Mouse (Mus musculus) midbrain, postnatal 0 days (tissue): ENCODE results near the gene 9230112D13Rik. TPM values are rescaled to one million over a fixed set of nuclear protein-coding genes. Genes with fewer than 3 reads are reported as not detected.
A peak's percentile ranks its signal among the peaks of the same experiment; 100 is the strongest.

Experiments used
- ATAC-seq: fragments of 200-750 bp; cut with Nextera tagmentation; 2 replicates; pipeline ENCODE4 v1.8.0; 2017; ENCODE audit warnings: moderate number of reproducible peaks, mild to moderate bottlenecking, moderate TSS enrichment, moderate library complexity; ENCODE audit not compliant: low FRiP score
- DNase-seq: peaks from one replicate; pipeline ENCODE4 v3.0.0-alpha.2; 2015; ENCODE audit warnings: low spot score
- H3K27ac ChIP-seq: fragments of 300-500 bp; sonication (generic); 2 replicates; pipeline ENCODE4 v1.5.1; 2014; ENCODE audit warnings: low read depth, mild to moderate bottlenecking, low read length, mixed read lengths
- H3K27me3 ChIP-seq: fragments of 300-500 bp; sonication (generic); 2 replicates; pipeline ENCODE4 v1.6.1; 2014; ENCODE audit warnings: low read length, control low read depth, mixed read lengths; ENCODE audit not compliant: insufficient read depth
- H3K36me3 ChIP-seq: fragments of 300-500 bp; sonication (generic); 2 replicates; pipeline ENCODE4 v1.6.1; 2014; ENCODE audit warnings: low read length, control low read depth, mixed read lengths; ENCODE audit not compliant: insufficient read depth
- H3K4me1 ChIP-seq: fragments of 300-500 bp; sonication (generic); 2 replicates; pipeline ENCODE4 v1.6.1; 2014; ENCODE audit warnings: mild to moderate bottlenecking, control low read depth, antibody characterized with exemption, low read length, mixed read lengths; ENCODE audit not compliant: insufficient read depth
- H3K4me2 ChIP-seq: fragments of 300-500 bp; sonication (generic); 2 replicates; pipeline ENCODE4 v1.6.1; 2014; ENCODE audit warnings: low read depth, mild to moderate bottlenecking, low read length, mixed read lengths; ENCODE audit not compliant: poor library complexity, severe bottlenecking
- H3K4me3 ChIP-seq: fragments of 300-500 bp; sonication (generic); 2 replicates; pipeline ENCODE4 v1.5.1; 2014; ENCODE audit warnings: low read depth, mild to moderate bottlenecking, low read length, moderate library complexity
- H3K9ac ChIP-seq: fragments of 300-500 bp; sonication (generic); replicated peaks from 2 replicates; pipeline ENCODE4 v1.6.1; 2014; ENCODE audit warnings: mild to moderate bottlenecking, low read length, moderate library complexity, mixed read lengths; ENCODE audit not compliant: poor library complexity, severe bottlenecking
- H3K9me3 ChIP-seq: fragments of 300-500 bp; sonication (generic); 2 replicates; pipeline ENCODE4 v1.6.1; 2016; ENCODE audit warnings: low read length, control low read depth
- CTCF ChIP-seq: IDR thresholded peaks from 2 replicates; pipeline ENCODE4 v1.5.1; 2016; ENCODE audit warnings: antibody characterized with exemption, mild to moderate bottlenecking
- WGBS: fragments of 180-500 bp; shearing (Covaris S2); extraction: QIAGEN DNeasy Blood & Tissue Kit; methylation state at CpG from one replicate; pipeline ENCODE4 v1.1.7; 2014; 5-methylcytosine and 5-hydroxymethylcytosine counted together
- polyA plus RNA-seq: library from polyadenylated mRNA; unstranded; fragments of >200 nt; fragmentation: Nextera tagmentation; extraction: Ambion mirVana; gene quantifications from 2 replicates; pipeline ENCODE4 v1.2.1, GENCODE M21; 2015
- total RNA-seq: library from RNA; depleted of rRNA; stranded (reverse); fragments of >200 nt; gene quantifications from 2 replicates; pipeline ENCODE4 v1.2.3, GENCODE M21; 2014

9230112D13Rik gene
- total and polyA plus RNA-seq, 2 experiments from 2014 or later, result not detected

DNA sequence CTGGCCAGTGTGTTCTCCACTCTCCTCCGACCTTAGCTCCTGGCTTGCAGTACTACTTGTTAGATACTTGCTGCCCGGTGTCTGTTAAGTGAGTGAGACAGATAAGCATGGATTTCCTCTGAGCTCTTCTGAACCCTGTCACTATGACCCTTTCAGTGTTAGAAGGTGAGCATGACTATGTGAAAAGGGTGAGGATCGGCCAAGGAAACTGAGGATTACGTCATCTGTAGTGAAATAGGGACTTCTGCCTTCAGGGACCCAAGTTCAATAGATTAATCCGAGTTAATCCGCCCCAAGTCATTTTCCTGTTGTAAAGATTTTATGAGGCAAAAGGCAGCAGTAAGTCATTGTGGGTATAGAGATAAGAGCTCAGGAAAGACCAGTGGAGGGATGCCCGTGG is 17.3 kb downstream of the 9230112D13Rik start:
- DNase-seq (no peak), ATAC-seq (no peak)
- Histone ChIP-seq H3K9ac (no peak overlapping the region), H3K27me3 (0 out of 2 replicates have a peak, but pooled peaks cover 3% of the 10 kb centered on the region), H3K9me3 (no peaks in the 10 kb centered on the region), H3K4me1 (no peaks in the 10 kb centered on the region), H3K4me2 (no peak overlapping the region), H3K27ac (no peak overlapping the region), H3K4me3 (no peak overlapping the region), H3K36me3 (no peaks in the 10 kb centered on the region)
- WGBS, result 56% methylated on average over 7 of the region's 7 CpGs
- TF ChIP-seq CTCF, result no peak

DNA sequence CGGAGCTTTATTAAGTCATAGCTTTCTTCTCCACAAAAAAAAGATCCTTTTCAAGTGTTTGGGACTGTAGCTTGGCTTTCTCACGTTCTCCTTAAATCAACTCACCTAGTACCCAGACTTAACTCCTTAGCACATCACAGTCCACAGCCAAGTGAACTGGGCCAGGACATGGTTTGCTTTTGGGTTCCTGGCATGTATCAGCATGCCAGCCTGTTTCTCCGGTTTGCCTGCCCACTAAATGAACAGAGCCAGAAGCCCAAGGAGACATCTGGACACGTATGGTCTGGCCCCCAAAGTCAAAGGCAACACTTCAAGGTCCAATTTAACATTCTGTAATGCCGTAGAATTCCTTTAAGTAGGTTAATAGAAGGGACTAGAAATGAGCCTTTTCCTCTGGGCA is 18.2 kb downstream of the 9230112D13Rik start:
- H3K36me3 ChIP-seq, result no peaks in the 10 kb centered on the region
- no peak overlapping the region for H3K4me3 ChIP-seq
- no peaks in the 10 kb centered on the region for H3K9me3 ChIP-seq
- H3K4me1 ChIP-seq, result peaks cover 8% of the 10 kb centered on the region; the same call in 1 of the 2 replicates
- 96% methylated on average over 5 of the region's 5 CpGs for WGBS
- no peak overlapping the region for H3K27ac ChIP-seq
- H3K4me2 ChIP-seq, result no peak overlapping the region
- 0 out of 2 replicates have a peak, but pooled peaks cover 3% of the 10 kb centered on the region for H3K27me3 ChIP-seq
- no peak overlapping the region for H3K9ac ChIP-seq
- no peak for DNase-seq
- no peak for TF ChIP-seq CTCF
- ATAC-seq, result no peak

DNA sequence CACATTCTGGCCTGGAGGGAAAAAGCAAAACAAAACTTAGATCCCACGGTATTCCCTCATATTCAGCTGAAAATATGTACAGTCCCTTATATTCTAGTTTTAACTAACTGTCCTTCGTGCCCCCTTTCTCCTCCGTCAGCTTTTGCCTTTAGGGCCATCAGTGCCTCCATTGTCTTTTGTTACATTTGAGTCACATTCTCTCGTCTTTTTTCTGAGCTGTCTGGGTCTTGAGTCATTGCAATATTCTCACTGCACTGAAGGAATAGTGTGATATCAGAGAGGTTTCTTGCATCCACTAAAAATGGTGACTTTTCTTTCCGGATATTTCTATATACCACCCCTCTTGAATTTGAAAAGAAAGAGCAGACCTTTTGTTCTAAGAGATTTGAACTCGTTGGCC is 18.8 kb downstream of the 9230112D13Rik start:
- 40% methylated on average over 6 of the region's 6 CpGs for WGBS
- ATAC-seq (no peak), DNase-seq (no peak)
- H3K9ac ChIP-seq, result no peak overlapping the region
- peaks cover 8% of the 10 kb centered on the region; the same call in 1 of the 2 replicates for H3K4me1 ChIP-seq
- 0 out of 2 replicates have a peak, but pooled peaks cover 3% of the 10 kb centered on the region for H3K27me3 ChIP-seq
- no peak for TF ChIP-seq CTCF
- no peaks in the 10 kb centered on the region for H3K9me3 ChIP-seq
- 0 out of 2 replicates have a peak overlapping the region, but pooled peaks have one; percentile 72 for H3K4me2 ChIP-seq
- H3K4me3 ChIP-seq, result no peak overlapping the region
- no peak overlapping the region; the same call in 1 of the 2 replicates for H3K27ac ChIP-seq
- H3K36me3 ChIP-seq, result no peaks in the 10 kb centered on the region

DNA sequence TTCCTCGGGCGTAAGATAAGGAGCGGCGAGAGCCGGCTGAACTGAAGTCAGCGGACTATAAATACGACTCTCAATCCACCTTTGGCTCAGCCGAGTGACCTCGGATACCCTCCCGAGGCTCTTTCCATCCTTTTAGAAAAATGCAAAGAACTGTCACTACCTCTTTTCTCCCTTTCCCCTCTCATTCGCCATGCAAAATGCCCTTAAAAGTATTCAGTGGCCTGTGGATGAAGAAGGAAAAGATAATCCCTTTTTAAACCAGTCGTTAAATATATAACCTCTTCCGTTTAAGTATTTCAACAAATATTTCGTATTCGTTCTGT is 19.3 kb downstream of the 9230112D13Rik start, which contains the start of gene Bmpr1a:
Gene Bmpr1a, minus strand, starts transcription at position 17 of the 323 bp plus-strand sequence.
- Histone ChIP-seq H3K27ac (peak within 1 kb of the TSS; percentile 94), H3K4me3 (peak within 1 kb of the TSS; percentile 93), H3K4me1 (peaks cover 8% of the 10 kb centered on the region; the same call in 1 of the 2 replicates), H3K36me3 (no peaks in the 10 kb centered on the region), H3K27me3 (0 out of 2 replicates have a peak, but pooled peaks cover 3% of the 10 kb centered on the region), H3K4me2 (peak within 1 kb of the TSS; percentile 72), H3K9ac (peak within 1 kb of the TSS; percentile 91), H3K9me3 (no peaks in the 10 kb centered on the region)
- no peak for TF ChIP-seq CTCF
- ATAC-seq (no peak), DNase-seq (no peak)
- 7% methylated on average over 15 of the region's 15 CpGs for WGBS

DNA sequence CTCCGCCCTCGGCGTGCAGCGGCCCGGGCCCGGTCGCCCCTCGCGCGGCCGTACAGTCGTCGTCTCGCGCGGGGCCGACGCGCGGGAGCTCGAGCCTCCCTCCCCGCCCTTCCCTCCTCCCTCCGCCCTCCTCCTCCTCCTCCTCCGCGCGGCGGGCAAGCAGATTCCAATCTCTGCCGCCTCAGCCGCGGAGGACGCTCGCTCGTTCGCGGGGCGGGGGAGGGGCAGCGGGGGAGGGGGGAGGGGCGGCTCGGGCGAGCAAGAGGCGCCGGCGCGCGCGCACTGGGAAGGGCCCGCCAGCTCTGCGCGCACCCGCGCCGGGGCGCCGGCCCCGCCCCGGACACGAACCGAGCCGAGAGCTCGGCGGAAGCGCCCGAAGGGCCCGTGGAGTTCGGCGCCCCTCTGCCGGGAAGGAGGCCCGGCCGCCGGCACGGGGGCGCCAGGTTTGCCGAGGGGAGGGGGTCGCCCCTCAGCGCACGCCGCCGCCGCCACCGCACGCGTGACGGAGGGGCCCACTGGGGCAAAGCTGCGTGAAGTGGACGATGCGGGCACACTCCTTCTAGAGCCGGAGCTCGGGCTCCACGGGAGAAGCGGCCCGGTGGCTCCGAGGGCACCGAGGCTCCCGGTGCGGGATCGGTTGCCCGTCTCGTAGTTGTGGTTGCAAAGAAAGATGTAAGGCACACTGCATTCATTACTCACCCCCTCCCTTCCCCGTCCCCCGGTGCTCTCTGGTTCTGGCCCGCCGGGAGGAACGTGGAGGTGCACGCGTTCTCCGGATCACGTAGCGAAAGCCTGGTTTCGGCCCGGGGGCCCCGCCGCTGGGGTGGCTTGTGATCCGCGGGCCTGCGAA is 19.9 kb downstream of the 9230112D13Rik start:
- DNase-seq (peak; percentile 95), ATAC-seq (peak; percentile 93)
- H3K4me2 ChIP-seq, result peak overlapping the region; percentile 72
- no peak for TF ChIP-seq CTCF
- 0 out of 2 replicates have a peak, but pooled peaks cover 3% of the 10 kb centered on the region for H3K27me3 ChIP-seq
- WGBS, result under 1% methylated on average over 51 of the region's 115 CpGs
- peak overlapping the region; percentile 93 for H3K4me3 ChIP-seq
- peak overlapping the region; percentile 94 for H3K27ac ChIP-seq
- no peaks in the 10 kb centered on the region for H3K36me3 ChIP-seq
- peaks cover 8% of the 10 kb centered on the region; the same call in 1 of the 2 replicates for H3K4me1 ChIP-seq
- peak overlapping the region; percentile 91 for H3K9ac ChIP-seq
- H3K9me3 ChIP-seq, result no peaks in the 10 kb centered on the region
